Mouse (Mus musculus) cortical plate, adult 2 months (tissue): ENCODE measurements around the gene Pcdh19. TPM values are rescaled to one million over a fixed set of nuclear protein-coding genes. Genes with fewer than 3 reads are reported as not detected.

ENCODE experiments used
- H3K27ac ChIP-seq: fragments of 200-500 bp; 2 replicates; pipeline ENCODE4 v1.5.1; 2012; ENCODE audit warnings: low read length, control low read depth, inconsistent platforms; ENCODE audit not compliant: insufficient read depth
- H3K4me1 ChIP-seq: fragments of 200-500 bp; 2 replicates; pipeline ENCODE4 v1.6.1; 2011; ENCODE audit warnings: low read length; ENCODE audit not compliant: control insufficient read depth, insufficient read depth
- H3K4me3 ChIP-seq: fragments of 200-500 bp; 2 replicates; pipeline ENCODE4 v1.5.1; 2011; ENCODE audit warnings: mild to moderate bottlenecking, low read length, control low read depth; ENCODE audit not compliant: insufficient read depth
- CTCF ChIP-seq: fragments of 200-500 bp; IDR thresholded peaks from 2 replicates; pipeline ENCODE4 v1.5.1; 2011; ENCODE audit warnings: mild to moderate bottlenecking, control low read depth, low read length; ENCODE audit not compliant: insufficient read depth; ENCODE audit errors: extremely low read depth
- POLR2A ChIP-seq: fragments of 200-500 bp; IDR thresholded peaks from 2 replicates; pipeline ENCODE4 v1.6.1; 2011; ENCODE audit warnings: mild to moderate bottlenecking, low read length, control low read depth; ENCODE audit not compliant: insufficient read depth; ENCODE audit errors: extremely low read depth
- polyA plus RNA-seq: library from polyadenylated mRNA; depleted of rRNA; stranded (reverse); fragments of >200 nt; gene quantifications from 2 replicates; pipeline ENCODE4 v1.2.3, GENCODE M21; 2012

Gene Pcdh19
- polyA plus RNA-seq, 1 experiment = 11.4 TPM

DNA sequence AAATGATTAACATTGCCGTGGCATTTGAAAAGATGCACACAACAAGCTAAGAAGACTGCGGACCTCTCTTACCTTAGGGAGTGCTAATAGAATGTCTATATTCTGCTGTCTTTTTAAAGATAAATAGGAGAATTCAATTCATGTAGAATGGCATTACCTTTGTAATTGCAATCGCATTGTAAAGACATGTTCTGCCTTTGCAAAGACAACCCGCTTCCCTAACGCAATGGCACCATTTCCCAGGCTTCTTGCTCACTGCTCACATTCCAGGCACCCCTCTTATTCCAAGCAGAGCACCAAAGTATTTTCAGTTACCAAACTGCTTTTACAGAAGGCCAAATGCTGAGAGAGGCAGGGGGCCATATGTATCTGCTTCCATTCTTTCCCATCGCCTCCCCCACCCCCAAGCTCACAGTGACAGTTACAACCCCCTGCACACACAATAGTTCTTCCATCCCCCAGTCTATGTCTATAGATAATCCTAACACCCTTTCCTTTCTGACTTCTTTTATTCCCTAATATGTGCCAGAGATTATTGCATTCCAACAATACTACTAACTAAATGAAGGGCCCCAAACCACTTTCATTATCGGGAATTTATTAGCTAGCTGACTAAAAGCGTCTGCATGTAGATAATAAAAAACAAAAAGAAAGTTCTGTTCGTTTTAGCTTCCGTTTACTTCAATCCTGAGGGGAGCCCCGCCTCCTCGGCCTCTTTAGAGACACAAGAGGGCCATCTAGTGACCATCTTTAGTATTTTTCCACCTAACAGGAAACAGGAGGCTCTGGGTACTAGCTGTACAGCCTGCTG, 3.0 kb upstream of the Pcdh19 start:
- no peaks in the 10 kb centered on the region; the same call in 1 of the 2 replicates for H3K4me1 ChIP-seq
- H3K27ac ChIP-seq = peak overlapping the region; percentile 57; the same call in 1 of the 2 replicates
- peak; percentile 46; the same call in 1 of the 2 replicates for TF ChIP-seq CTCF
- TF ChIP-seq POLR2A = no peak
- H3K4me3 ChIP-seq = peak overlapping the region; percentile 44

DNA sequence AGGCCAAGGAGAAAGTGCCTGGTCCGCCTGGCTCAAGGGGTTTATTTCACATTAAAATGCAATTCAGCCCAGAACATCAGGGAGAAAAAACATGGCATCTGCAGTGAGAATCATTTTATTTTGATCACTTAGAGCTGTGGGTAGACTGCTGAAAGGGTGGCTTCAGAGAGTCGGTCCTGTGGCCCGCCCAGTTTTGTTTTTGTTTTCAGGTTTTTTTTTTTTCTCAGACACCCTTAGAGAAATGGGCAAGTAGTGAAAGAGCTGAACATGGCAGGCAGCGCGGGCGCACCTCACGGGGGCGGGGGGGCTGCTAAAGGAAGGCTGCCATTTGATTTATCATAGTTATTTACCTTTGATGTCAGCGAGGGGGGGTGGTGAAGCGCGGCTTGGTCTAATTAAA, 2.0 kb upstream of the Pcdh19 start:
- H3K27ac ChIP-seq = no peak overlapping the region
- H3K4me3 ChIP-seq = peak overlapping the region; percentile 44; the same call in 1 of the 2 replicates
- H3K4me1 ChIP-seq = no peaks in the 10 kb centered on the region; the same call in 1 of the 2 replicates
- TF ChIP-seq CTCF = no peak
- no peak for TF ChIP-seq POLR2A

DNA sequence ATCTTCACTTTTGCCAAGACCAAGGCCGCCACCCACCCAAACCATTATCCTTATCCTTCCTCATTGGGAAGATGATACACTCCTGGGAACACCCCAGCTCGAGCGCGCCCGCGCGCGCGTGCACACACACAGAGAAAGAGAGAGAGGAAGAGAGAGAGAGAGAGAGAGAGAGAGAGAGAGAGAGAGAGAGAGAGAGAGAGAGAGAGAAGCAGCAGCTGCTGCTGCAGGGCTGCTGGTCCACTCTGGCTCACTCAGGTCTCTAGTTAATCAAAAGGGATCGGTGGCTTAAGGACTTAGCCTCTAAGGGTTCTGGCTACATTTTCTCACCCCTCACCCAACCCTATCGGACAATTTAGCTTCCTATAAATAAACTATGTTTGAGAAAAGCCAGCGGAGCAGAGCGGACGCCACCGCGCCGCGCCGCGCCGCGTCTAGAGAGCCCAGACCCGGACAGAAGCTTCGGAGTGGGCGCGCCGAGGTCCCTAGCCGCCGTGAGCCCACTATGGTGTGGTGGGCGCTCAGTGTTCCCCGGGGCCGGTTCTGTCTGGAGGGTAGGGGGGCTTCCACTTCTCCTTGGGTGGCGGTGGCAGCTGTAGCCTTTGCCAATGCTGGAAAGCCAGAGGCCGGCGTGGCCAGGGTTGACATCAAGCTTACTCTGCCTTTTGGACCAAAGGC, 926 bp upstream of the Pcdh19 start:
- TF ChIP-seq POLR2A (no peak), CTCF (no peak)
- Histone ChIP-seq H3K4me1 (no peaks in the 10 kb centered on the region; the same call in 1 of the 2 replicates), H3K27ac (peak overlapping the region; percentile 56), H3K4me3 (peak overlapping the region; percentile 57)

DNA sequence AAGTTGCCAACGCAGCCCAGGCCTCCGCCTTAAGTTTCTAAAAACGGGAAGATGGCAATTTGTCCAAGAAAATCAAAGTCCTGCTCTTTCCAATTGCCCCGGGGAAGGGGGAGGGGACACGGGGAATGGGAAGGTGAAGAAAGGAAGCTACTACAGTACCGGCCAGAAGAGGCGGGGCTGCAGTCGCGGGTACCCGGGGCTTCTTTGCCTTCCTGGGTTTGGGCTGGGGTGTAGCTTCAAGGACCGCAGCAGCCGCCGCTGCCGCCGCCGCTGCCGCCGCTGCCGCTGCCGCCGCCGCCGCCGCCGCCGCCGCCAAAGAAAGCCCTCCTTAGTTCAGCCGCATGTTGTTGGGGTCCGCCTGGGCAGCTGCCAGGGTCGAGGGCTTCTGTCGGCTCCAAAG, 631 bp downstream of the Pcdh19 start:
- Histone ChIP-seq H3K4me3 (peak overlapping the region; percentile 57), H3K4me1 (no peaks in the 10 kb centered on the region; the same call in 1 of the 2 replicates), H3K27ac (no peak overlapping the region)
- TF ChIP-seq CTCF (no peak), POLR2A (no peak)

DNA sequence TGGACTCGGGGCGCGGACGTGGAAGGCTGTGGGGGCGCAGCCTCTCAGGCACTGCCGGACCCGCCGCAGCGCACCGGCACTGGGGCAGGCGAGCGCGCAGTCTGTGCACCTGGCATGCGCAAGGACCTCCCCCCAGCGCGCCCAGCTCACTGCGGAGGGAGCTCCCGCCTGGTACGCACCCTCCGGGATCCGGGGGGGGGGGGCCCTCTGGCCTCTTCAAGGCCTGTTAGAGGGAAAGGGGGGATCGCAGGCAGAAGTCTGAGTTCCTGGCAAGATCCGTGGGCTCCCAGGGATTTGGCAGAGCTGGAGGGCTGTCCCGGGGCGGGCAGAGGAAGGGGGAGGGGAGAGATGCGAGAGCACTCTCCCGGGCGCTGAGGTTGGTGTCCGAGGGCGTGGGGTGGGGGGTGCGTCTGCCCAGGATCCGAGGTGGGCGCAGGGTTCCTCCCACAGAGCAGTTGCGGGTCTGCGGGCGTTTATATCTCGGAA, 1.1 kb downstream of the Pcdh19 start:
- no peaks in the 10 kb centered on the region; the same call in 1 of the 2 replicates for H3K4me1 ChIP-seq
- no peak for TF ChIP-seq POLR2A
- no peak for TF ChIP-seq CTCF
- no peak overlapping the region for H3K27ac ChIP-seq
- H3K4me3 ChIP-seq = peak overlapping the region; percentile 57

DNA sequence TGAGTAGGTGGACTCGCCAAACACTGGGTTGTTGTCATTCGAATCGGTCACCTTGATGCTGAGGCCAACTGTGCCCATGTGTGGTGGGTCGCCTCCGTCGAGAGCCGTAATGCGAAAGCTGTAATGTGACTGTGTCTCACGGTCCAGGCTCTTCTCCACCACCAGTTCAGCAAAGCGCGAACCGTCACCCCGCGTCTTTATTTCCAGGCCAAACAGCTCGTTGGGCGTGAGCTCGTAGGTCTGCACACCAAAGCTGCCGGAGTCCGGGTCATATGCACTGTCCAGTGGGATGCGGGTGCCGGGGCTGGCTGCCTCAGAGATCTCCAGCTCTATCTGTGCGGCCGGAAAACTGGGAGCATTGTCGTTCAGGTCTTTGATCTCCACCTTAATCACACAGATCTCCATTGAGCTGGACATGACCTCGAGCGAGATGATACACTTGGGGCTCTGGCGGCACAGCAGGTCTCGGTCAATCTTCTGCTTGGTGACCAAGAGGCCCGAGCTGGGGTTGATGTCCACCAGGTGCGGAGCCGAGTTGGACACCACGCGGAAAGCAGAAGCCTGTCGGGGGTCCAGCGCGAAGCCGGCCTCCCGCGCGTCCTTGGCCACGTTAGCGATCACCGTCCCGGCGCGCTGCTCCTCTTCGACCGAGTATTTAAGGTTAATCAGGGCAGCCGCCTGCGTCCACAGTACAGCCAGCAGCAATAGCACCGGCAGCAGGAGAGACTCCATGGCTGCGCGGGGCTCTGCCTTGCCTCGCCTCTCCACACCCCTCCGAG, 2.1 kb downstream of the Pcdh19 start:
- no peak overlapping the region for H3K27ac ChIP-seq
- H3K4me1 ChIP-seq = no peaks in the 10 kb centered on the region; the same call in 1 of the 2 replicates
- H3K4me3 ChIP-seq = peak overlapping the region; percentile 57
- no peak for TF ChIP-seq CTCF
- no peak for TF ChIP-seq POLR2A

DNA sequence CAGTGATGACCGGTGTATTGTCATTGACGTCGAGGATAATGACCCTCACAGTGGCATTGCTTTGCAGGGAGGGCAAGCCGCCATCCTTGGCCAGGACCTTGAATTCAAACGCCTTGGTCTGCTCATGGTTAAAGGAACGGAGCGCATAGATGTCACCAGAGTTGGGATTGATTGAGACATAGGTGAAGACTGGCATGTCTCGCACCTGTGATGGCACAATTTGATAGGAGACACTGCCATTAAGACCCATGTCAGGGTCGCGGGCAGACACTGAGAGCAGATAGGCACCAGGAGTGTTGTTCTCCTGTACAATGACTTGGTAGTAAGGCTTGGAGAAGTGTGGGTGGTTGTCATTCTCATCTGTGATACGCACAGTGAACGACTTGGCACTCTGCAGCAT, 3.2 kb downstream of the Pcdh19 start:
- Histone ChIP-seq H3K4me1 (no peaks in the 10 kb centered on the region; the same call in 1 of the 2 replicates), H3K4me3 (peak overlapping the region; percentile 57), H3K27ac (no peak overlapping the region)
- TF ChIP-seq POLR2A (no peak), CTCF (no peak)

DNA sequence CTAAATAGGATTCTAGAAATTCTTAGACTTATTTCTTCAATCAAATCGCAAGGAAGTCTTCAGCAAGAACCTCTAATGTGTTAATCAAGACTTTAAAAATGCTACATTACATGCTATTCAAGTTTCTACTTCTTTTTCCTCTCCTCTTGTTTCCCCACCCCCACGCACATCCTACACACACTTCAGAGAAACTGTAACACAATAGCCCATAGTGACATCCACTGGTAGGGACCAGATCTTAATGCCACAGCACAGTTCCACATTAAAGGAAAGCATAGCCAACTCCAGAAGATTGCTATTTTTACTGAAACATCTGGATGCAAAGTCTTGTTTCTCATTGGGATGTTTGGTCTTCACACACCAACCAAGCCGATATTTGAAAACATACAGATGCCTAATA, 4.8 kb downstream of the Pcdh19 start:
- Histone ChIP-seq H3K4me3 (peak overlapping the region; percentile 6; the same call in 1 of the 2 replicates), H3K27ac (no peak overlapping the region), H3K4me1 (no peaks in the 10 kb centered on the region)
- TF ChIP-seq POLR2A (no peak), CTCF (no peak)

DNA sequence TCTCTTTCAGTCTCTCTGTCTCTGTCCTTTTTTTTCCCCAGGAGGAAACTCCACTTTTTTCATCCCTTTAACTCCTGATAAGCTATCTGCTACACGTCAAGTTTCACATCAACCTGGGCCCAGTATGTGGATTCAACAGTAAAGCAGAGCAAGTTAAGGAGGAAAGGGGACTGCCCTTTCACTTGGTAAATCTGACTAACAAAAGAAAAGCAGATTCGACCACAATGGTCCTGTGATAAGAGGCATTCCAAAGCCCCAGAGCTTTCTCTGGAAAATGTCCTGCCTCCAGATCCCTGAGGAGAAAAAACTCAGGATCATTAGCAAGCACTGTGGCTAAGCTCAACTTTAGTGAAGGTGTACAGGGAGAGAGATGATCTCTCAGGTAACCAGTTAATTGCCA, 13.7 kb downstream of the Pcdh19 start:
- Histone ChIP-seq H3K27ac (no peak overlapping the region), H3K4me3 (no peak overlapping the region)
- TF ChIP-seq CTCF = no peak
- TF ChIP-seq POLR2A = no peak

More for the DNA sequence above, 13.7 kb downstream of the Pcdh19 start:
- H3K4me1 ChIP-seq = no peaks in the 10 kb centered on the region
